Mouse (Mus musculus) Muller cell, postnatal 12 days (primary cell): ENCODE measurements around the gene Atrn.

Experiments
- DNase-seq: peaks from one replicate; pipeline ENCODE4 v3.0.0-alpha.2; 2015; ENCODE audit errors: inconsistent ontology term

Atrn gene

GRCm38 (mm10) chr2:130905751-130906583 lies at the start of gene Atrn, which contains the start of gene 4930402H24Rik:
Gene Atrn, plus strand, starts transcription at chr2:130906495.
Gene 4930402H24Rik, minus strand, starts transcription at chr2:130906406.
- peak; percentile 97 for DNase-seq

GRCm38 (mm10) chr2:130862091-130862490 lies 44.2 kb upstream of the Atrn start:
- DNase-seq, result no peak

GRCm38 (mm10) chr2:130870916-130871315 lies 35.4 kb upstream of the Atrn start:
- DNase-seq, result no peak

GRCm38 (mm10) chr2:130877376-130877775 lies 28.9 kb upstream of the Atrn start:
- no peak for DNase-seq

- DNase-seq, result no peak
Measured at GRCm38 (mm10) chr2:130886983-130887382, 19.3 kb upstream of the Atrn start.

GRCm38 (mm10) chr2:130887456-130887855 lies 18.8 kb upstream of the Atrn start:
- no peak for DNase-seq

GRCm38 (mm10) chr2:130896944-130897343 lies 9.4 kb upstream of the Atrn start:
- DNase-seq, result no peak

- DNase-seq, result no peak
Measured at GRCm38 (mm10) chr2:130897856-130898255, 8.4 kb upstream of the Atrn start.

GRCm38 (mm10) chr2:130898783-130899182 lies 7.5 kb upstream of the Atrn start:
- no peak for DNase-seq

GRCm38 (mm10) chr2:130906584-130907315 lies 455 bp downstream of the Atrn start:
- DNase-seq, result no peak

GRCm38 (mm10) chr2:130911691-130912090 lies 5.4 kb downstream of the Atrn start:
- DNase-seq, result no peak

GRCm38 (mm10) chr2:130914873-130915272 lies 8.6 kb downstream of the Atrn start:
- DNase-seq, result peak; percentile 76

GRCm38 (mm10) chr2:130916521-130917147 lies 10.3 kb downstream of the Atrn start:
- no peak for DNase-seq

GRCm38 (mm10) chr2:130917686-130918085 lies 11.4 kb downstream of the Atrn start:
- DNase-seq, result no peak

GRCm38 (mm10) chr2:130919062-130919593 lies 12.8 kb downstream of the Atrn start:
- no peak for DNase-seq

GRCm38 (mm10) chr2:130924950-130925349 lies 18.7 kb downstream of the Atrn start:
- DNase-seq, result no peak

GRCm38 (mm10) chr2:130928031-130928430 lies 21.7 kb downstream of the Atrn start:
- DNase-seq, result no peak

- DNase-seq, result no peak
Measured at GRCm38 (mm10) chr2:130928530-130928929, 22.2 kb downstream of the Atrn start.

GRCm38 (mm10) chr2:130929994-130930393 lies 23.7 kb downstream of the Atrn start:
- no peak for DNase-seq

GRCm38 (mm10) chr2:130932865-130933264 lies 26.6 kb downstream of the Atrn start:
- DNase-seq, result no peak

- no peak for DNase-seq
Measured at GRCm38 (mm10) chr2:130949781-130950180, 43.5 kb downstream of the Atrn start.

GRCm38 (mm10) chr2:130950548-130950947 lies 44.3 kb downstream of the Atrn start:
- DNase-seq, result peak; percentile 46
